Mouse (Mus musculus) left cerebral cortex, adult 18-20 months (tissue): Measurements from ENCODE around the gene Rab13. TPM values are rescaled to one million over a fixed set of nuclear protein-coding genes. Genes with fewer than 3 reads are reported as not detected.
"Not testable (repeated sequence)": the region's sequence is repeated elsewhere in the genome, so short reads cannot be mapped to it uniquely, and the experiment has no call there.

Experiments
- DNase-seq, 2 experiments: peaks; one replicate each; pipeline ENCODE4 v3.0.0; 2021 to 2022; ENCODE audit warnings: low spot score in 2 of 2, mixed read lengths in 1 of 2
- total RNA-seq, 2 experiments: library from RNA; stranded (reverse); gene quantifications; 2 replicates each; pipeline ENCODE4 v1.2.3; 2021

The Rab13 gene
- total RNA-seq, 2 experiments from 2014 or later, result 5.5 to 7.6 TPM

DNA sequence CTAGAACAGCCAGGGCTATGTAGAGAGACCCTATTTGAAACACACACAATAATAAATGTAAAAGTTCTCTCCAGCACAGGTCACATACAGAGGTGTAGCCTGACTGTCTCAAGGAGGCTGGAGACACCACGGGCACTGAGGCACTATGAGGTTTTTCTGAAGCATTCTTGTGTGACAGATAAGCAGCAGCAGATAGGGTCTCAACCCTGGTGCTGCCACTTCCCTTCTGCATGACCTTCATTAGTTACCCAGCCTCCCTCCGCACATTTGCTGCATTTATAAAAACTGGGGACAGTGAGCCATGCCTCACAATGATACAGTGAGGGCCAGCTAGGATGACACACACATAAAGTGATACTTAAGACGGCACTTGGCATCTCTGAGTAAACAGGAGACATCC is 9.4 kb downstream of the Rab13 start:
- no peak for DNase-seq

DNA sequence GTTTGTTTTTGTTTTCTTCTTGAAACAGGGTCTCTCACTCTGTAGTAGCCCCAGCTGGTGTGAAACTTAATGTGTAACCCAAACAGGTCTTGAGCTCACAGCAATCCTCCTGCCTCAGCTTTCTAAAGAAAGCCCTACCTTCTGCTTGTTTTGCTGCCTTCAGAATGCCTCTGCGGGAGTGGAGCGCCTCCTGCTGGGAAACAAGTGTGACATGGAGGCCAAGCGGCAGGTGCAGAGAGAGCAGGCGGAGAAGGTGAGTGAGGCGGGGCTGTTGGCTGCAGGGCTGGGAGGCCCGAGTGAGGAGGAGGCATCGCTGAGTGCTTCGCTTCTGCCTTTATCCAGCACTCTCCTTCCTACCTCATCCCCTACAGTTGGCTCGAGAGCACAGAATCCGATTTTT is 10.8 kb downstream of the Rab13 start:
- no peak for DNase-seq

DNA sequence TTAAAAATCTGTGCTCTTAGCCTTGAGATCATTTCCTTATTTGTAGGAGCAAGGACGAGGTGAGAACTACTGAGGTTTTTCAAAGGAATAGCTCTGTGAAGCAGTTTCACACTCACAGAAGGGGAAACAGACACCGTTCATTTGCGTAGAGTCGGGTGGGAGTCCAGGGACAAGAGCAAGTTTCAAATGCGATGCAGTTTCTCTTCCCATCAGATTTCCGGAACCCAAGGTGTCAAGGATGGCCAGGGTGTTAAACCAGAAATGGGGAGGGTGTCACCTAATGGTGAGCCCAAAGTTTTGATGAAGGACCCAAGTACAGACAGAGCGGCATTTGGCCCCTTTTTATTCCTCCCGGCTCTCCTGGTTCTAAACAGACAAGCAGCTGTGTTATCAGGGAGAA is 17.6 kb downstream of the Rab13 start:
- DNase-seq, result no peak

DNA sequence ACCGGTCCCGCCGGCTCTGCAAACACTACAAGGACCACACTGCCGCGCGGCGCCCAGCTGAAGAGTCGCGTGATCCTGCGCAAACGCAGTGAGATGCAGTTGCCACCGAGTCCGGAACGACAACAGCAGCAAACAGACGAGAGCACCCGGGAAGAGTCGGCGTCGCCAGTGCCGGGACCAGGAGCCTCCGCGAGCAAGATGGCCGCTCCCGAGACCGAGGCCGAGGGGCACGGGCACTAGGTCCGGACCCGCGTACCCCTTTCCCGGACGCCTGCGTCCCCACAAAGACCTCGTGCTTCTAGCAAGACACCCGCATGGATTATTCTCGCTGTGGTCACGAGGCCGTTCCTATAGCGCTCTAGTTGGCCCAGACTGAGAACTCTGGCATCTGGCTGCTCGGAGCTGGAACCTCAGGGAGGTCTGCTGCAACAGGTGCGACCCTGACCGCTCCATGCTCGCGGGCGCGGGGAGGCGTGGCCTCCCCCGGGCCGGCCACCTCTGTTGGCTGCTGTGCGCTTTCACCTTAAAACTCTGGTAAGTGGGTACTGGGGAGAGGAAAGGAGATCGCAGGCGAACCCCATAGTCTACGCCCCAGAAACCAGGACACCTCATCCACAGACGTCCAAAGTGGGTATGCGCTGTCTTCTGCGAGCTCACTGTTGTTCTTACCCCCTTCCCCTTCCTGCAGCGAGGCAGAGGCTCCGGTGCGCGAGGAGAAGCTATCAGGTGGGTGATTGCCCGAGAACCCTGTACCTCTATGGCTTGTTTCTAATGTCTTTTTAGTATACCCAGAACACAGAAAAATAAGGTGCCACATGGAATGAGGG is 18.2 kb downstream of the Rab13 start, which contains the start of gene Jtb:
Jtb (plus strand) TSS at position 91 of the 827 bp plus-strand sequence.
- DNase-seq, result peak; percentile 94 to 97

DNA sequence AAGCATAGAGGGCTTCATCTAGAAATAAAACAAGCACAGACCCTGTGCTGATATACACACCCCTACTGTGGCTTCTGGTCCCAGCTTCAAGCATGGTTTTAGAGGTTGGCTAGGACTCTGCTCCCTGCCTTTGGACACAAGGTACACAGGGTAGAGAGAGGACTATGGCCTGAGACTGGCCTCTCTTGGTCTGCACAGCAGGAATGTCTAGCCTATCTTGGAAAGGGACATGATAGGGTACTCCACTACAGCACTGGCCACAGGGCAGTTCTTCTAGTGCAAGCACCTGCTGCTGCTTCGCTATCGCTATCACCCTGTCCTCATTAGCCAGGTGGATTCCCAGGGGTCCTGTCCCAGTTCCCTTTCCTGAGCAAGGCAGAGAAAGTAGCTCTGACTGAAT is 27.8 kb downstream of the Rab13 start:
- no peak for DNase-seq

DNA sequence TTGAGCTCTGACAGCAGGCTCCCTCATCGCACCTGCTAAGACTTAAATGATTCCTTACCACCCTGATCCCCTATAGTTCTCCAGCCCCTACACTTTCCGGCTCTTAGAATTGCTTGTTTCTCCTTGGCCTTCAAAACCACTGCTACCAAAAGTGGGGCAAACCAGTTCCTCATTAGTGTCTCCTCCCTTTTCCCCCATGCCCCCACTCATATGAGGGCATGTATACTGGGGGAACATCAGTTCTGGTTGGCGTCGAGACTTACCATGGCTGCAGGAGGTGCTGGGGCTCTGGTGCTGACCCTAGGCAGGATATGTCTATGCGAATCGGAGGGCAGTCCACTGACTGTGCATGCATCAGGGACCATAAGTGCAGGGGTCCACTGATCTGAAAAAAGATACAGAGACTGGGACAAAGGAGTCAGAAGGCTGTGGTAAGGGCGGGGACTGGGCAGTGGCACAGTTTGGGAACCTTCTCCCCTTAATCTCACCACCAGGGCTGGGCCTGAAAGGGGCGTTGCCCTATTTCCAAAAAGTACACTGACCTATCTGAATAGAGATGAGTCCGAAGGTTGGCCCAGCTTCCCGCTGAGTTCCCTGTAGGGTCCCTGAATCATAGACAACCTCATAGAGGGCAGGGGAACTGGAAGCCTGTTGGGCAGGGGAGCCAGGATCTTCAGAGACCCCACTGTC is 28.3 kb downstream of the Rab13 start:
- DNase-seq, result no peak

DNA sequence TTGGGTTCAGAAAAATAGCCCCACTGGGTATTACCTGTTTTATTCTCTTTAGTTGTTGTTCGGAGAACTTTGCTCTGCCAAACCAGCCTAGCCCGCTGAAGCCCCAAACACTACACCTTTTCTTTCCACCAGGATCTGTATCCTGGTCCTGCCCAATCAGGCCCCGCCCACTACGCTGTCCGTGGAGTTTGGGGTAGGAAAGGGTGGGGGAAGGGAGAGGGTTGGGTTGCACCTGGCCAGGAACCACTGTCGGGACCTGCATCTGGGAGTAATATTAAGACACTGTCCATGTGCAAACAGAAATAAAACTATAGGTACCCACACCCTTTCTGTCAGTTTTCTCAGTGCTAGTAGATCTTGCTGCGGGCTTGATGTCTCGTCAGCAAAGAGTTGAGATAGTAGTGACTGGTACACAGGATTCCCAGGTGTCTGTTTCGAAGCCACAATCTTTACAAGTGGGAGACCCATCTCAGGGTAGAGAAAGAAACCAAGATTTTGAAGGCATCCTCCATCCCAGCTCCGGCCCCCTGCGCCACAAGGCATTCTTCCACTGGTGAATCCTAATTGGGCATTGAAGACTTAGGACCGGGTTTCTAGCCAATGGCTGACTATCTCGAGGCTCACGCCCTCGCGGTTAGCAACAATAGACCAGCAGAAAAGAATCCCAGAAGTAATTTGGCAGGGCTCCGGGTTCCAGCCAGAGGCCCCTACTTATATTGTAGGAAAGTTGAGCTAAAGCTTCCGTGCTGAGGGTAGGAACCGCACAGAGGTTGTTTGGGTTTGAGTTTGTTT is 29.7 kb downstream of the Rab13 start, which contains the start of gene Creb3l4:
Creb3l4 (minus strand) TSS at position 529 of the 792 bp plus-strand sequence.
- DNase-seq, result peak in 1 of 2 experiments; percentile 12

DNA sequence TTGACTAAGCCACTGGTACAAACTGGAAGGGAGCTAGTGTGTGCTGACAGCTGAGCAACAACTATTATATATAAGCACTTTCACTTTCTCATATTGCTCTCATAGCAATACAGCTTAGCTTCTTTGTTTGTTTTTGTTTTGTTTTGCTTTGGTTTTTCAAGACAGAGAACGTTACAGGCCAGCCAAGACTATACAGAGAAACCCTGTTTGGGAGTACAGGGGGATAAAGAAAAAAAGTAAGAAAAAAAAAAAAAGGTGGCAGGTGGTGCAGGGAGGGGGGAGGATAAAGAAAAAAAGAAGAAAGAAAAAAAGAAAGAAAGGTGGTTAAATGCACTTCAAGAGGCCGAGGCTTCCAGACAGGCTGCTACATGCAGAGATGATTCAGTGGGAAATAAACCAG is 31.9 kb downstream of the Rab13 start:
- no peak for DNase-seq

DNA sequence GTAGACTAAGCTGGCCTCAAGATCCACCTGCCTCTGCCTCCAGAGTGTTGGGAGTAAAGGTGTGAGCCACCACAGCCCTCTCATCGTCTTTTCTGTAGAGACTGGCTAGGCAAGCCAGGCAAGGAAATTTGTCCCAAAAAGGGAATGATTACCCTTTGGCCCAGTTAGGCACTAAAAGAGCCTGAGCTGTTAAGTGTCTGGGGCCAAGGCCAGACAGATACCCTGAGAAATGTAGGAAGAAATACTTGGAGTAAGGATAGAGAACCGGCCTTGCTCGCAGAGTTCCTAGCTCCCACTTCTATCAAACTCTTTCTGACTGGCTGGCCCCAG is 34.1 kb downstream of the Rab13 start:
- DNase-seq, result no peak

DNA sequence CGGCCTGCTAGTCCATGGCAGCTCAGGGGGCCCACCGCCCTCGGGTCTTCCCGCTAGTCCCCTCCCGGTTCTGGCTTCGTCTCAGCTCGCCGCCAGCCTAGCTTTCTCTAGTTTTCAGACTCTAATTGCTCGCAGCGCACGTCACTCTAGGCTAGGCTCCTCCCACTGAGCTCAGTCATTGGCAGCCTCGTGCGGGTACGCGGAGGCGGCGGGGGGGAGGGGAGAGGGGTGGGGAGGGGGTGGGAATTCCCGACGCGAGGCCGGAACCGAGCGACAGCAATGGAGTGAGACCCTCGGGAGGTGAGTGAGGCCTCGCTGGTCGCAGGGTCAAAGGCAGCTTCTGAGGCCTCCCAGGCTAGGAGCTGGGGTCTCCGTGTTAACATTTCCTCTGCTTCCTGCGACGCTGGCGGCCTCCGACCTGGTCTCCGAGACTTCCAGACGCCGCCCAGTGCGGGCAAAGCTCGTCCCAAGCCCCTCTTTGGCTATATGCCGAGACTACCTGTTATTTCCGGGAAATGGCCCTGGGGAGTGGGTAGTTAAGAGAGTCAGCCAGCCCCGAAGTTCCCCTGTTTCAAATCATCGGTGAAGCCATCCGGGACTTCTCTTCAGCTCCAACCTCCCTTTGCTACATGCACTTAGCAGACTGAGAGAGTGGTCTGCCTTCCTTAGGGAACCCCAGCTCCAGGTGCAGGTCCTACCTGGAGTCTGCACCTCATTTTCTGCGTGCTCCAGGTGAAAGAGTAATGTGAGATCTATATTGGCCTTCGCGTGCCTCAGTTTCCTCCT is 34.7 kb downstream of the Rab13 start, which contains the start of gene Slc39a1:
Slc39a1 (plus strand) TSS at position 213 of the 786 bp plus-strand sequence.
- DNase-seq, result peak; percentile 88 to 91

DNA sequence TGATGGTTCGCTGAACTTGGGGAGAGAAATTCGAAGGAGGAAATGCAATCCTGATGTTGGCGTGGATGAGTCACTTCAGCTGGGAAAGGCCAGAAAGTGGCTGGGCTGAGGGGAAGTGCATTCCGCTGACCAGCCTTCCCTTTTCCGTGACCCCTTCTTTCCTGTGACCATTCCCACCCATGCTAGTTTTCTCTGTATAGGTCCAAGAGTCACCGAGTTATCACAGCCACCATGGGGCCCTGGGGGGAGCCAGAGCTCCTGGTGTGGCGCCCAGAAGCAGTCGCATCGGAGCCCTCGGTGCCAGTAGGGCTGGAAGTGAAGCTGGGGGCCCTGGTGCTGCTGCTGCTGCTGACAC is 35.2 kb downstream of the Rab13 start:
- DNase-seq, result no peak

DNA sequence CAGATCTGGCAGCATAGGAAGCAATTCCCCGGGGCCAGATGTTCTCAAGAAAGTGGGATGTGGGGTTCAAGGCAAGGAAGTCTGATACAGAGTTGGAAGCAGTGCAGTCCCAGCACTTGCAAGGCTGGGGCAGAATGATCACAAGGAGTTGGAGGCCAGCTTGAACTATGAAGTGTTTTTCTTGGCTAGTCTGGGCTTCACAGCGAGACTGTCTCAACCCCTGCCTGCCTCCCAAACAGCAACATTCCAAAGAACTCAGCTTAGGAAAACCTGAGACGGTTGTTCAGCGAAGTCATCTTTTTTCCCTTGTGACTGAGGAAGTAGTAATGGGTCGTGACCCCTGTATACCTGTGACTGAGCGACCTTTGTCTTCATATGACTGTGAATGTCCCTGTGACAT is 37.3 kb downstream of the Rab13 start:
- no peak for DNase-seq

DNA sequence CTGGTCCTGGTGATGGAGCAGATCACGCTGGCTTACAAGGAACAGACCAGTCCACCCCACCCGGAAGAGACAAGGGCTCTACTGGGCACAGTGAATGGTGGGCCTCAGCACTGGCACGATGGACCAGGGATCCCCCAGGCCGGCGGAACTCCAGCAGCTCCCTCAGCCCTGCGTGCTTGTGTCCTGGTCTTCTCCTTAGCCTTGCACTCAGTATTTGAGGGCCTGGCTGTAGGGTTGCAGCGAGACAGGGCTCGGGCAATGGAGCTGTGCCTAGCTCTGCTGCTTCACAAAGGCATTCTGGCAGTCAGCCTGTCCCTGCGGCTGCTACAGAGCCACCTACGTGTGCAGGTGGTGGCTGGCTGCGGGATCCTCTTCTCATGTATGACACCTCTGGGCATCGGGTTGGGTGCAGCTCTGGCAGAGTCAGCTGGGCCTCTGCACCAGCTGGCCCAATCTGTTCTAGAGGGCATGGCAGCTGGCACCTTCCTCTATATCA is 38.3 kb downstream of the Rab13 start:
- not testable (repeated sequence) for DNase-seq

DNA sequence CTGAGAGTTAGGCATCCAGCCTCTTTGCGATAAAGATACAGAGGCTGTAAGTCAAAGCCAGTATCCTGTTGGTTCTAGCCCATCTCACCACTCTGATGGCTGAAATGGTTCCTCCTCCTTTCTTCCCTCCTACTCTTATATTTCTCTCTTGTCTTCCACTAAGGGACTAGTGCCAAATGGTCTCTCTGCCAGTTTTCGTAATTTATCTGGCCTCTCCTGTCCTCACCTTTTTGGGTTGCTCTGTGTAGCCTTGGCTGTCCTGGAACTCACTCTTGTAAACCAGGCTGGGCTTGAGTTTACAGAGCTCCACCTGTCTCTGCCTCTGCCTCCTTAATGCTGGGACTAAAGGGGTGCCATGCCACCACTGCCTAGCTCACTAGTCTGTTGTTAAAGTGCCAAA is 39.2 kb downstream of the Rab13 start:
- DNase-seq, result not testable (repeated sequence)

DNA sequence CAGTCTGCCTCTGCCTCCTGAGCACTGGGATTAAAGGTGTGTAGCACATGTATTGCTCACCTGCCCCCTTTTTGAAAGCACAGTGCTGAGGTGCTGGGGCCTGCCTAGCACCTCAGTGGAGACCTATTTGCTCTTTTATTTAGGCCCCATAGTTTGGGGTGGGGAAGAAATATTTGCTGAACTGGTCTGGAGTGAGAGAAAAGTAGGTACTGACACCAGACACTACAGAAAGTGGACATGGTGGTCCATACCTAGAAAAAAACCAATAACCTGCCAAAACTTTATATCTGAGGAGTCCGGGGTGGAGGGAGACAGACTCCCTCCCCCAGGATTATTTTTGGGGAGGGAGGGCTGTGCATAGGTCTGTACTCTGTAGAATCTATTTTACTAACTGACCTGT is 39.7 kb downstream of the Rab13 start:
- DNase-seq, result not testable (repeated sequence)

DNA sequence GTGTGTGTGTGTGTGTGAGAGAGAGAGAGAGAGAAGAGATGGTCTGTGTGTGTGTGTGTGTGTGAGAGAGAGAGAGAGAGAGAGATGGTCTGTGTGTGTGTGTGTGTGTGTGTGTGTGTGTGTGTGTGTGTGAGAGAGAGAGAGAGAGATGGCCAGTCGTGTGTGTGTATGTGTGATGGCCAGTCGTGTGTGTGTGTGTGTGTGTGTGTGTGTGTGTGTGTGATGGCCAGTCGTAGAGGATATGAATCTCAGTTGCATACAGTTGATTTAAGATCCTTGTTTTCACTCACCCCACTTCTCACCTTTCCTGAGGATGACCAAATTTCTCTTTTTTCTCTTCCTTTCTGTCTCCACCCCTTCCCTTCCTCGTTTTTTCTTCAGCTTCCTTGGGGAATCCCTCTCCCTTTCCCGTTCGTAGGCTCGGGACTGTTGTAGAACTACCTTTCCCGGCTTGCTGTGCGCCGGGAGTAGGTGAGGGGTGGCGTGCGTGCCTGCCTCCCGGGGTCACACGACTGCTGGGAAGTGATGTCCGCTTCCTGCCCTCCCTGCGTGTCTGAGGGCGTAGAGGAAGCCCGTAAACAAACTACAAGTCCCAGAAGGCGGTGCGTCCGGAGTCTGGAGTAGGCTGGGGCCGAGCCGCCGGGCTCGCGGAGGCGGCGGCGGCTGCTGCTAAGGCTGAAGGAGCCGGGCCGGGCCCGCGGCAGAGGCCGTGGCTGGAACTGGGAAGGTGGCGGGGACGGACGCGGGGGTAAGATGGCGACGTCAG is 40.3 kb downstream of the Rab13 start, which contains the start of gene Crtc2:
Crtc2 (plus strand) TSS at position 511 of the 766 bp plus-strand sequence.
- DNase-seq, result peak; percentile 96 to 98

DNA sequence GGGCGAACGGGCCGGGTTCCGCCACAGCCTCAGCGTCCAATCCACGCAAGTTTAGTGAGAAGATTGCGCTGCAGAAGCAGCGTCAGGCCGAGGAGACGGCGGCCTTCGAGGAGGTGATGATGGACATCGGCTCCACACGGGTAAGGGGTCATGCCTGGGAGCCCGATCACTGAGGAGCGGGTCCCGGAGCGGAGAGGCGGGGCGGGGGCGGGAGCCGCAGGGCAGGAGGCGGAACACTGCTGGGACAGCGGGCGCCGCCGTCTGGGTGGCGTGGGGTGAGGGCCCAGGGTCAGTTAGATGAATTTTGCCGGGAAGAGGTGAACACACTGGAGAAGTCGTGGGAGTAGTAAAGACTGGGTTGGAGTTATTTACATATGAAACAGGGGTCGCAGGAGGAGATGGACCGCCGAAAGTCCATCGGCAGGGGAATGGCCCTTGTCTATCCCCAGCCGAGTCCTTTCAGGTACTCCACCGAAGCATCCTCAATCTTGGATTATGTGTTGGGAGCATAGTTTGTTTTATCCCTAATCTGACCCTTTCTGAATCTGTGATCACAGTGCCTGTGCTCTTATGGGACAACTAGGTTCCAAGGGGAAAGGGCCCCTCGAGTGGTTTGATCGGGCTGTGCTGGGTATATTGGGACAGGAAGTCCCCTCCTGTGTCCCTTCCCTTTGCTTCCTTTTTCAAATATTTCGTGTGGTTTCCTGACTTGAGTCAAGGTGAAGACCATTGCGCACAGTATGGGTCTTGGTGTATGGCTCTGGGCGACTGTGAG is 41.1 kb downstream of the Rab13 start:
- DNase-seq, result no peak

DNA sequence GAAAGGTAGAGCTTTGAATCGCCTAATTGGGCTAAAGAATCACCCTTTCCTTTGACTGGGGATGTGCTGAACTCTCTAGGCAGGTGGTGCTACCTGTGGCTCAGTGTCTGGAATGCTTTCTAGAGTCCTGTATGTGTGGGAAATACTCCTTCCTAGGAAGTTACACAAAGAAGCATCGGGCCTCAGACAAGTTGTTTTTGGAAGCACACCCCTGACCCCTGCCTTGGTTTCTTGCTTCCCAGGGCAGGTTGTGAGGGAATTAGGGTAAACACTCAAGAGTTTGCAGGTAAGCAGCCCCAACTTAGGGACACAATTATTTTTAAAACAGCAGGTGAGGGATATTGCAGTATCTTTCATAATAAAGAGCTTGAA is 41.7 kb downstream of the Rab13 start:
- no peak for DNase-seq

DNA sequence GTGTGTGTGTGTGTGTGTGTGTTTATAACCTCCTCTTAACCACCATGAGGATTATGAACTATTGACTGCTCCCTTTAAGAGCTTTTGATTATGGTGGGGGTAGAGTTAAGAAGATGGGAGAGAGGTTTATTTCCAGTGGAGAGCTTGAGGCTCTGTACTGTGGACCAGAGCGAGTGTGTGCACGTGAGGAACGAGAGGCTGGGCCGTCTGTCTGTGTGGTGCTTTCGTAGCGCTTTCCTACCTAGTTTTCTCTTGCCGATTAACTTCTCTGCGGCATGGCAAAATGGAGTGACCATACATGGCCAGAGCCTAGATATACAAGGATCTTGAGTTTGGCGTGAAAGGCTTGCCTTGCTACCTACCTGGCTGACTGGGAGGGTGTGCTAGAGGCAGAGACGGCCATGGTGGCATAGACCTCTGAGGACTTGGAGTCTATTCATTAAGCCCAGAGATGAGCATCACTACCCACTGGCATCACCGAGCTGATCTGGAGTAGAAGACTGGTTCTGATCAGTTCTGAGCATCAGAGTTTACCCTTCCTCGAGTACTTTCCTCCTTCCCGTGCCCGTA is 42.4 kb downstream of the Rab13 start:
- DNase-seq, result no peak
